Mouse (Mus musculus) testis, adult 2 months (tissue): ENCODE results near the gene Inava. TPM values are rescaled to one million over a fixed set of nuclear protein-coding genes. Genes with fewer than 3 reads are reported as not detected.
A peak's percentile ranks its signal among the peaks of the same experiment; 100 is the strongest.

Experiments
- H3K27ac ChIP-seq: fragments of 200-500 bp; 2 replicates; pipeline ENCODE4 v1.5.1; 2012; ENCODE audit warnings: low read depth, low read length; ENCODE audit not compliant: control insufficient read depth, insufficient read depth
- H3K27me3 ChIP-seq: fragments of 200-500 bp; 2 replicates; pipeline ENCODE4 v1.6.1; 2012; ENCODE audit warnings: mild to moderate bottlenecking, low read length, moderate library complexity; ENCODE audit not compliant: control insufficient read depth, insufficient read depth
- H3K36me3 ChIP-seq: fragments of 200-500 bp; 2 replicates; pipeline ENCODE4 v1.6.1; 2012; ENCODE audit warnings: mild to moderate bottlenecking, low read length; ENCODE audit not compliant: control insufficient read depth, insufficient read depth
- H3K4me1 ChIP-seq: fragments of 200-500 bp; 2 replicates; pipeline ENCODE4 v1.6.1; 2012; ENCODE audit warnings: low read length; ENCODE audit not compliant: control insufficient read depth, insufficient read depth
- H3K4me3 ChIP-seq: fragments of 200-500 bp; 2 replicates; pipeline ENCODE4 v1.5.1; 2012; ENCODE audit warnings: low read depth, mild to moderate bottlenecking, low read length, moderate library complexity, mixed read lengths; ENCODE audit not compliant: control insufficient read depth
- CTCF ChIP-seq: fragments of 200-500 bp; IDR thresholded peaks from 2 replicates; pipeline ENCODE4 v1.5.1; 2012; ENCODE audit warnings: low read depth, mild to moderate bottlenecking, inconsistent platforms, low read length, moderate library complexity; ENCODE audit not compliant: control insufficient read depth, insufficient read depth, insufficient replicate concordance
- POLR2A ChIP-seq: fragments of 200-500 bp; IDR thresholded peaks from 2 replicates; pipeline ENCODE4 v1.6.1; 2012; ENCODE audit warnings: low read depth, mild to moderate bottlenecking, inconsistent platforms, low read length, moderate library complexity; ENCODE audit not compliant: control insufficient read depth
- polyA plus RNA-seq: library from polyadenylated mRNA; depleted of rRNA; stranded (reverse); fragments of >200 nt; gene quantifications from 2 replicates; pipeline ENCODE4 v1.2.3, GENCODE M21; 2012; rRNA removed

Gene Inava
- 23.3 and 28.7 TPM in 2 replicates for polyA plus RNA-seq

GRCm38 (mm10) chr1:136233892-136234594 is at the start of gene Inava:
Gene Inava, minus strand, starts transcription at chr1:136234264.
- Histone ChIP-seq H3K27ac (no peak within 1 kb of the TSS), H3K27me3 (no peaks in the 10 kb centered on the region), H3K4me3 (peak within 1 kb of the TSS; percentile 85), H3K4me1 (peaks cover 23% of the 10 kb centered on the region), H3K36me3 (no peaks in the 10 kb centered on the region)
- TF ChIP-seq CTCF (no peak), POLR2A (no peak)

- no peak for TF ChIP-seq POLR2A
- no peak for TF ChIP-seq CTCF
- Histone ChIP-seq H3K4me3 (no peak overlapping the region), H3K4me1 (no peaks in the 10 kb centered on the region), H3K27me3 (no peaks in the 10 kb centered on the region), H3K27ac (no peak overlapping the region), H3K36me3 (peaks cover 12% of the 10 kb centered on the region)
Measured at GRCm38 (mm10) chr1:136277366-136277765, 43.3 kb upstream of the Inava start.

DNA sequence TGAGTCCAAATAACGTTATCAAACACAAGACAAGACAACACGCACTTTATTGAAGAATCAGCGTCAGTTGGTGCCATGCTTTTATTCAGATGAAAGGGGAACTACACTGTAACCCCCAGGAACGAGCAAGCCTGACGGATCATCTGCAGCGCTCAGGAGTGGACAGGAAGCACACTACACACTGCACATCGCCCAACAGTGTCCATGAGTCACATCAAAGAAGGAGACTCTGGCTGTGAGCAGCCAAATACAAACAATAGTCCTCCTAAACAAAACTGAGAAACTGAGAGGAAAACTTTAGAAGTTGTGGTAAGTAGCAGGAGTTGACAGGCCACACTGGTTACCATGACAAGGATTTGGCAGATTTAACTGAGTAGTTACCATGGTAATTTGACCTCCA is 34.2 kb upstream of the Inava start:
- Histone ChIP-seq H3K4me1 (no peaks in the 10 kb centered on the region), H3K4me3 (no peak overlapping the region), H3K27me3 (no peaks in the 10 kb centered on the region), H3K36me3 (no peaks in the 10 kb centered on the region; the same call in 1 of the 2 replicates), H3K27ac (no peak overlapping the region)
- TF ChIP-seq POLR2A: no peak
- TF ChIP-seq CTCF: no peak

GRCm38 (mm10) chr1:136266127-136266526 is 32.1 kb upstream of the Inava start:
- Histone ChIP-seq H3K27ac (no peak overlapping the region), H3K27me3 (no peaks in the 10 kb centered on the region), H3K4me3 (no peak overlapping the region), H3K36me3 (no peaks in the 10 kb centered on the region), H3K4me1 (peaks cover under 1% of the 10 kb centered on the region; the same call in 1 of the 2 replicates)
- TF ChIP-seq CTCF: no peak
- TF ChIP-seq POLR2A: no peak

DNA sequence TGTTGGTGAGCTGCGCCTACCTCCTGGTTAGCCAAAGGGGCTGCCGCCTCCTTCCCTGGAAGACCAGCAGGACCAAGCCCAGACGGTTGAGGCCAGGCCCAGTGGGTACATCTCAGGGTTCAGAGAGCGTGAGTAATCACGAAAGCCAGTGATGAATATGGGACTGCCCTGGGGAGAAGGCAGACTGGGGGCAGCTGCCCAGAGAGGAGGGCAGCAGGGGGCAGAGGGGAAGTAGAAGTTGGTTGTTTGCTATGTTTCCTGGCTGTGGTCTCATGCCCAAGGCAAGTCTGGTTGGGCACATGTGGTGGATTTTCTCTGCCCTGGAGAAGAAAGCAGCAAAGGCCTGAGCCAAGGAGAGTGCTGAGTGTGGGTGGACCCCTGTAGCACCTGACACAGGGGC is 29.3 kb upstream of the Inava start:
- Histone ChIP-seq H3K4me3 (no peak overlapping the region), H3K36me3 (no peaks in the 10 kb centered on the region), H3K4me1 (peaks cover 16% of the 10 kb centered on the region), H3K27ac (no peak overlapping the region), H3K27me3 (no peaks in the 10 kb centered on the region)
- TF ChIP-seq POLR2A (no peak), CTCF (no peak)

GRCm38 (mm10) chr1:136260635-136261238 is 26.7 kb upstream of the Inava start, which contains the start of gene Gpr25:
Gene Gpr25, minus strand, starts transcription at chr1:136260873.
- no peak for TF ChIP-seq POLR2A
- TF ChIP-seq CTCF: no peak
- peaks cover 16% of the 10 kb centered on the region for H3K4me1 ChIP-seq
- no peaks in the 10 kb centered on the region for H3K36me3 ChIP-seq
- H3K27me3 ChIP-seq: no peaks in the 10 kb centered on the region
- no peak within 1 kb of the TSS for H3K27ac ChIP-seq
- H3K4me3 ChIP-seq: peak within 1 kb of the TSS; percentile 75

- no peak for TF ChIP-seq POLR2A
- TF ChIP-seq CTCF: no peak
- Histone ChIP-seq H3K27me3 (no peaks in the 10 kb centered on the region), H3K27ac (no peak overlapping the region), H3K4me3 (peak overlapping the region; percentile 75), H3K4me1 (peaks cover 16% of the 10 kb centered on the region), H3K36me3 (no peaks in the 10 kb centered on the region)
Measured at GRCm38 (mm10) chr1:136259893-136260634, 26.0 kb upstream of the Inava start.
